Mouse (Mus musculus): ENCODE results near the gene Trib2.
A peak's percentile ranks its signal among the peaks of the same experiment; 100 is the strongest.

Trib2 gene

DNA sequence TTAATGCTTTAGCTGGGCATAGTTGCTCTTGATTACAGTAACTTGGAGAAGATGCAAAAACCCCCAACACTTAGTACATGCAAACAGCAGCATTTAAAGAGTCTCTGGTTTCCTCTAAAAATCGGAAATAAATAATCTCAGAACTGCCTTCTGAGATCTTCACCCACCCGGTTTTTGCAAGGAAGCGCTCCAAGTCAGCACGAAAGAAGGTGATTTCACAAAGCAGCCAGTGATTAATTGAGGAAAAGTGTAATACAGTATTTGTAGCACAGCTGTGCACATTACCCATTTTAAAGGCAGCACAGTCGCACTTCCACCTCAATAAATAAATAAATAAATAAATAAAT, 2.9 kb downstream of the Trib2 start:
- no peak for DNase-seq

DNA sequence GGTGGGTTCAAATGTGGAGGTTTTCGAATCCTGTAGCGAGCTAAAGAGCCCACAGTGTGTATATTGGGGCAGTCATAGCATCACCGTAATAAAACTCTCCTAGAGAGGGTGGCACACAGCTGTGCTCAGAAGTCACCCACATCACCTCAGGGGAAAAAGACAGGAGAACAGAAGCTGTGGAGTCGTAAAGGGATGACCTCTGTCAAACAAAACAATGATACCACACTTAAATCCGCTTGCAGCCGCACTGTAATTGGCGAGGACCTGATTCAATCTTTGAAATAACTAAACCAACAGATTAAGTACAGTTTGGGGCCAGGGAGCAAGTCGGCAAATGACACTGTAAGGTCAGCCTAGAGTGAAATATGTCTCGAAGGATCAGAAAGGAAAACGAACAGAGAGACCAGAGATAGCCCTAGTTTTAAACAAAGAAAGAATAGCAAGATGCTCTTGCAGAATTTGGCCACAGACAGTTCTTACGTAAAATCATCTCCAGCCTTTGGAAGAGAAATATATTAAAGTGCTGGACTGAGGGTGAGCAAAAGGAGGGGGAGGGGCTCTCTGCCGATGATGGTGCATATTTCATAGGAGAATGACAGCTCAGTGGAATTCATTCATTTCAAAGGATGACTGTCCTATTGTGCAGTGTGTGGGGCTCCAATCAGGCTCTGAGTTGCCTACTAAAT, 3.4 kb downstream of the Trib2 start:
- DNase-seq: peak; percentile 27 to 36

DNA sequence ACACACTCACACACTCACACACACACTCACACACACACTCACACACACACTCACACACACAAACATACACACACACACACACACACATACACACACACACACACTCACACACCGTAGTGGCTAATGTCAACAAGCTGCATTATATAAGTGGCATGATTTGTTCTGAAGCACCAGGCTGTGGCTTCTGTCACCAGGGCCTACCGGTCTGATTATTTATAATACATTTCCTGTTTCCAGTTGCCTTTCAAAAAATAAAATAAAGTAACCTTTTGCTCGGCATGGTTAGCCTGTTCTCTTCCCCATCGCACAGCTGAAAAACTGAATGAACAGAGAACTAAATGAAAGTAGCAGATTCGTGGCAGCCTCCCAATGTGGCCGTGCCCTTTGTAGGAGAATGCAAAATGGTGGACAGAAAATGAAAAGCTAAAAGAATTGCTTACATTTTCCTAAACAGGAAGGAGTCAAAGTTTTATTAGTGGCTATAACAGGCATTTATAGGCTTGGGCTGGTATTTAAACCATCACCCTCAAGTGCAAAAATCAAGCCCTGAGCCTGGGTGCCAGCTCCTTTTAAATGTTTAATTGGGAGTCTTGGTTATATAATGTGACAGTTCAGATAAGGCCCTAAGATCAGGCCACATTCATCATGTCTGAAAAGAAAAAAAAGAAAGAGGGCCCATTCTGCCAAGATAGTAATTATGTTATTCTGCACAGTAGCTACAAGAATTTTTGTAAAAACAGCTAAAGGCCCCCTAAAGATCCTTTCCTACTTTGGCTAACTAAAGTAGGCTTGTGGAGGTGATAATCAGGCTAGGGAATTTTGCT, 4.4 kb downstream of the Trib2 start:
- DNase-seq: no peak

DNA sequence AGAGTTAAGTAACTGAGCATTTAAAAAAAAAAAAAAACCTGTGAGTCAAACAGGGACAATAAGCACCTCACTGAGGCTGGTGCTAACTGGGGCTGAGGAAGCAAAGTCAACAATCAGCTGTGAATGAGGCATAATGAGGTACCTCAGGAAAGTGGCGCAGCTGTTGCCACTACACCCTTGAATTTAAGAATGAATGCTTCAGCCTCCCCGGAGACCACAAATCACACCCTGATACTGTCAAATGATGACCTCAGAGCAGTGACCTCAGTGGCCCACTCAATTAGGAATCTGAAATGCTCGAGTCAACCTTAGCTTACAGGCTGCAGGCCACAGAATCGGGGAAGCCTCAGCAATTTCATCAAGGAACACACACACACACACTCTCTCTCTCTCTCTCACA, 5.0 kb downstream of the Trib2 start:
- DNase-seq: no peak

DNA sequence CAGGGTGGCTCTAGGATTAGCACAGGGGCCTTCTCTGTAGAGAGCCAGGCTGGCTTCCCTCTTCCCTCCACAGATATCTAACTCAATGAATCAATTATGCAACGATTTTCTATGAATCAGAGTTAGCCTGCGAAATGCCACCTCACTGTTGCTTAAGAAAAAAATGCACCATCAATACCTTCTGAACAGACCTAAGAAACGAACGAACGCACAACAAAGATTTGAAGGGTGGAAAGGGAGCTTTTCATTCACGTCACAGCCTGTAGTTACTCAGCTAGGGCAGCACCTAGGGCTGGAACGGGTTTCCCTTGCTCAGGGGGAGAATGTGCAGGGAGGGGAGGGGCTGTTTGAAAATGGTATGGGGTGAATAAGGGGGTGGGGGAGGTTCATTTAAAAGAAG, 5.8 kb downstream of the Trib2 start:
- no peak for DNase-seq

DNA sequence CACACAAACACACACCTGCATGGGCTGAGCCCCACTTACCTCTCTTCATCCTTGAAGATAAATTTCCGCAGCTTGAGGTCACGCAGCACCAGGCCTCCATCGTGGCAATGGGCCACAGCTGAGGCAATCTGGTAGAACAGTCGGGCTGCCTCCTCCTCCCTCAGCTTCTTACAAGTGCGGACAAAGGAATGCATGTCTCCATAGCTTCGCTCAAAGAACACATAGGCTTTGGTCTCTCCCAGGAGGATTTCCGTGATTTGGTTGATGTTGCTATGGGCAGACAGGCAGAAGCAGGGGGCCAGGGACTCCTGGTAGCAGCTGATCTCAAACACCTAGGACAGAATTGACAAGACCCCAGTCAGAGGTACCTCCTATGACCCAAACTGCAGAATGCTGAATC, 7.1 kb downstream of the Trib2 start:
- no peak for DNase-seq

DNA sequence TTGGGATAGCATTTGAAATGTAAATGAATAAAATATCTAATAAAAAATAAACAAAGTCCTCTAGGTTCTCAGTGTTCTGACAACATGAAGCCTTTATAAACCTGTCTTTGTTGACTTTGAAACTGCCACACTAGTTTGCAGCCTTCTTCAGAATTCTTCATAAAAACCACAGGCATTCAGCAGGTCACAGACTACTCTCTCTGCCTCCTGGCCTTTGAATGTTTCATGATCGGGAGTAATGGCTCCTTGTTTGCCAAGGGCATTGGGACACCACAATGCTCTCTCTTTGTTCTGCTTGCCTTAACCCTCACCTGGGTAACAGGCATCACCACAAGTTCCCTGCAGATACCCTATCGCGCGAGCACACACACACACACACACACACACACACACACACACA, 7.5 kb downstream of the Trib2 start:
- DNase-seq: no peak

DNA sequence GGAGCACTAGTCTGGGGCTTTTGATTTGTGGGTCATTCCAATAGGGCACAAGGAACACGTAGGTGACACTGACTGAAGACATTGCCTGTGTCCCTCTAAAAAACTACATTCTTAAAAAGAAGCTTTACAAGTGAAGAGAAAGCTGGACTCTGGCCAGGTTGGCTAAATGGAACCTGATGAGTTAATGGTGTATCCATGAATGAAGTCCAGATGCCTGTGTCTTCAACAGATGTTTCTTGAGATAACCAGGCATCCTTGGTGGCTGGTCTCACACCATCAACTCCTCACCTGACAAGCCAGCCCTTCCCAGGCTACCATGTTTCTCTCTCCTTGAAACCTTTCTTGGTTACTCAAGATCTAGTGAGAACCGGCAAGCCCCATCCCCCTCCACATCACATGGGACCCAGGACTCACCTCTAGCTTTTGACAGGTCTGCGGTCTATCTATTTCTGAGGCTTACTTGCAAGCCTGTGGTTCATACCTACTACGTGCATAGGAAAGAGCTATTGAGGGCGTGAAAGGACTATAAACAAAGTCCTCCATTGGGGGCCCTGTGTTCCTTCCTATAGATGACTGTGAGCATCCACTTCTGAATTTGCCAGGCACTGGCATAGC, 8.4 kb downstream of the Trib2 start:
- no peak for DNase-seq

DNA sequence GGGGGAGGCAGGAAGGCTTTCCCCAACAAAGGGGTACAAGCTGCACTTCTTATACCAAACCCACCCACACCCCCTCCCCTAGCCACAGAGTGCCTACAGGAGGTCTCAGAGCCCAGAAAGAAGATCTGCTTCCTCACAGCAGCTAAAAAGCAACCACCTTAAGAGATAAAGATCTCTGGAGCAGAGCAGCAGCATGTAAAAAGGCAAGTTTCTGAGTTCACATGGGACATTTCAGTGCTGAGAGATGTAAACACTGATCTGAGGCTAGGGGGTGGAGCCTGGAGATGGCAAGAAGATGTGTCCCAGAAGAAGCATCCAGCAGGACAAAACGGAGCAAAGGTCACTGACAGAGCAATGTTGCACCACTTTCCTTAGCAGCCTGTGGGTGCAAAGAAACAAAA, 11.8 kb downstream of the Trib2 start:
- DNase-seq: no peak

DNA sequence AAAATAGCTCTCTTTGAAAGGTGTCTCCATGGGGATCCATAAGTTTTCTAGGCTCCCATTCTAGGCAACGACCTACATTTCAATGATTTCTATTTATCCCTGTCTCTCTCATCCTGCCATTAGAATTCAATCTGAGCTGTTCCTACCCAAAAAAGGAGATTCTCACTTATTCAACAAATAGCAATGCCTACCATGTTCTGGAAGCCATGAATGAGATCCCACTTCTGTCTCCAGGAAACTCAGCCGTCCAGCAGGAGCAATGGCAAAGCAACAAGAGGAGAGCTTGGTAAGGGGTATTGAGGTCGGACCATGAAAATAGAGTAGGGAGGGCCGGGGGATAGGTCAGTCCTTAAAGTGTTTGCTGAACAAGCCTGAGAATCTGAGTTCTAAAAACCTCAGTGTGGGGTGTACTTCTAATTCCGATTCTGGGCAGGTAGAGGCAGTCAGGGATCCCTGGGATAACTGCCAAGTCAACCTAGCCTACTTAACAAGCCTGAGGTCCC, 12.7 kb downstream of the Trib2 start:
- no peak for DNase-seq

DNA sequence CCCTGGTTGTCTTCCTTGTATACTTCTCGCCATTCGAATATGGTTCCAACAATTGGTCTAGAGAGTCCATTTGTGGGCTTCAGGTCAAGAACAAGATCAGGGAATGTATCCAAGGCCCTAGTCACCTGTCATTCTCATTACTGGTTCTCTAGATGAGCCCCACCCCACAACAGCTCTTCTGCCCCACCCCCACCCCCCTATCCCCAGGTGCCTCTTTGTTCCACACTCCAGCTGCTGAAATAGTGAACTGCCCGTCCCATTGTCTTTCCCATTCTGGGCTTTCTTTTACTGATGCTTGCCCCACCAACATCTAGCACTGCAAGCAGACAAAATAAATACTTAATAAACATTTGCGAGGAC, 15.2 kb downstream of the Trib2 start:
- no peak for DNase-seq

DNA sequence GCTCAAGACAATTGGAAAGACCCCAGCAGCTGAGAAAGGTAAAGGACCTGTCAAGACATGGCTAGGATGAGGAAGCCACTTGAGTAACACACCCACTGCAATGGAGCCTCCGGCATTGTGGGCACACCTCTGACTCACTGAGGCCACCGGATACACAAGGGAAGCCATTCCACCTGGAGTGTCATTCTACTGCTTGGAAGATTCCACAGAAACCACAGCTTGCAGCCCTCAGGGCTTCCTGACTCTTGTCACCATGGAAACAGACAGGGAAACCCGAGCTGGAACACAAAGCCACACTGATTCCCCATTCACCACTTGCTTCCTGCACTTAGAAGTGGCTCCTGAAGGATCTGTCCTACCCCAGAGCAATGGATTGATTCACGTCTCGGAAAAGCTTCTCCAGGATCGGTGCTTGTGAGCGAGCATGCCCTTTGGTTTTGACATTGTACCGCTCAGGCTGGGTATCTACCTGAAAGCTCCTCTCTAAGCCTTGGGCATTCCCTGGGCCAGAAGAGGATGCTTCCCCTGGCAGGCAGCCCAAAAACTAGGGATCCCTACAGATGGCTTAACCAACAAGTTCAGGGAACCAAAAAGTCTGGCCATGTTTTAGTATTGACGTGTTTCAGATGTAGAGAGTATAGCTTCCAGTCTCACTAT, 15.7 kb downstream of the Trib2 start:
- DNase-seq: peak; percentile 56 to 67

DNA sequence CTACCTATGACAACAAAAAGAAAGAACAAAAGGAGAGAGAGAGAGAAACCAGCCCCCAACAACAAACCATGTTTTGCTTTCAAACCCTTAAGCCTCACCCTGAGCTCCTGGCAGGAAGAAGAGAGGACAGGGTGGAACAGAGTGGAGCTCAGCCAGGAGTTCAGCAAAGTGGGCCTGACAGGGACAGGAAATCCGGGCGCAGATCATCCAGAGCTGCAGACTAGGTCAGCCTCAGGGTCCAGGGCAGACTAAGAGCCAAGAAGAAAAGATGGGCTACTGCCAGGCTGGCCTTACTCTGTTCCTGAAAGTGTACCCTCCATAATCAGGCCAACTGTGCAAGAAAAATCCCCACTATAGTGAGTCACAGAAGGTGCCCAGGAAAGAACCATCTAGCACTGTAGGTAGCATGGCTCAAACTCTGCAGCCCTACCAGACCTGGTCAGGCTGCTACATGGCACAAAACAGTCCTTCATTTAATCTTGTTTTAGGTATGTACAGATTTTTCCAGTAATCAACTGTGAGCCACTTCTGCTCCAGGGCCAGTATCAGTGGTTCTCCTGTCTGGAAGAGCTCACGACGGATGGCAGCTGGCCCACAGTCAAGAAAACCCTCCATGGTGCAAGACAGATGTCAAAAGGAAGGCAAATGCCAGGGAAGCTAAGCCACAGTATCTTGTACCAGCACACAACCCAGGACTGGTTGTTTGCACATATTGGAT, 16.4 kb downstream of the Trib2 start:
- DNase-seq: peak; percentile 47

DNA sequence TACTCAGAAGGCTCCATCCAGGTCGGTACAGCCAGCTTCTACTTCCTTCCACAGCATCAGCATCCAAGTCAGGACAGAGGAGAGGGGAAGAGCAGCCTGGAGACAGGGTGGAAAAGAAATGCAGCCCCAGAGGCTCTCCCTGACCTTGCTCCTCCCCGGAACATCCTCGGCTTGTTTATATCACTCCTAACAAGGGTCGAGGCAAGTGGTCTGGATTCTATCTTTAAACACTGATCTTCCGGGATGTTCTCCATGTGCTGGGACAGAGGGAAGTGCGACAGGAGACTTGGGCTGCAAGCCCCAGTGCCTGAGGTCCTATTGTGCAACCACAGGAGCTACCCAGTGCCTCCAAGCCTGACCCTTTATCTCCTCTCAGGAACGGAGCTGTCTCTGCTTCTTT, 18.7 kb downstream of the Trib2 start:
- no peak for DNase-seq

DNA sequence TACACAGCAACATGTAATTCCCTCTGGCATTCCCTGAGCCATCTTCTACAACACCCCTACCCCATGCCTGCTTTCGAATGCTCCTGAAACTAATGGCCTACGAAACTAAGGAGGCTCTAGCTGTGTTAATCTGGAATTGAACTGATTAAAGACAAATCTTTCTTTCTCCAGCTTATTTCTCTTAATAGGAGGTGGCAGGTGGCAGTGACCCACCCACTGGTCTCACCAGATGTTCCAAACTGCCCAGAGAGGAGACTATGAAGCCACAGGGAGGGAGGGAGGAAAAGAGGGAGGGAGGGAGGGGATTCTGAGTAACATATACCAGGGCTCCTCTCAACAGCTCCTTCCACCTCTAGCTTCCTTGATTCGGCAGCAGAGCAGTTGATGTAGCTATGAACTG, 20.8 kb downstream of the Trib2 start:
- DNase-seq: no peak

DNA sequence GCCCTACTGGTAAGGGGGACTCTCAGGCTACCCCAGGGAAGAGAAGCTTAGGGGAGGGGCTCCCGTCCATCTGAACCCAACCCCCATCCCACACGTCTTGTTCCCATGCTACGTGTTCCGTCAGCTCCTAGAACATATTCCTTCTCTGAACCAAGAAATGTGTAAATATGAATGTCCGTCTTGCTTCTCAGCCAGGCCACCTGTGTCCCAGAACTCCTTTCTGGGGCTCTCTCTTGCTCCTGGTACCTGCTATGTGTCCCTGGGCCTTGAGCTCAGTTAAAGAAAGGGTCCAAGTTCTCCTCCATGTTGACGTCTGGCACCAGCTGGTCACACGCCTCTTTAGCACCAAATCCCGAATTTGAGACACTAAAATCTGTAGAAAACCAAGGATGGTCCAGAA, 23.4 kb downstream of the Trib2 start:
- no peak for DNase-seq

DNA sequence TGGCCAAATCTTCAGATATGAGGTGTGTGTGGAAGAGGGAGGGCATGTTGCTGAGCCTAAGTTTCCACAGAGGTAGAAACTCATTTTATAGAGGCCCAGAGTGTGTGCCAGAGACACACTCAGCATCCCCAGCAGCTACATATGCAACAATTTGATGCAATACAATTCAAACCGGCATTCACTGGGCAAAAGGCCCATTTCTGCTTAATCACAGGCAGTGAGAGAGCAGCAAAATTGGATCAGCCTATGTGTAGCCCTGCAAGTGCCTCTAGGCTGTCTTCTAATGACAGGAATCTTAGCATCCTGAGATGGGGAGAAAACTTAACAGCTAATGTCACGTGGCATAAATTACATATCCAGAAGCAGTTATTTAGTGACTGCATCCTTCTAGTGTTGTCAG, 26.5 kb downstream of the Trib2 start:
- DNase-seq: no peak

DNA sequence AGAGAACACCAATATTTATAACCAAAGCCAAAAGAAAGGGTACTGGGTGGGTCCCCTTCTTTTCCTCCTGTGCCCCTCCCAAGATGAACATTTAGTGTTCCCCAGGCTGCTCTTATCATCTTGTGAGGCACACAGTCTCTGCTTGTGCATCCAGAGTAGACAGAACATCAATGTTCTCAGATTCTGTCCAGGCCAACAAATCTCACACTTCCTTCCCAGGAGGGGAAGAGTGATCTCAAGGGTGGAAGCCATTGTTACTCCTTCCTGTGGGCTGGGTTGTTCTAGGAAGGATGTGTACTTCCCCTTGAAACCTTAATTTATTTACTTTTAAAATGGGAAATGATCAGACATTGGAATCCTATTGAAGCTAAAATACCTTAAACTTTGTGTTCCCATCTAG, 39.7 kb downstream of the Trib2 start:
- DNase-seq: no peak

DNA sequence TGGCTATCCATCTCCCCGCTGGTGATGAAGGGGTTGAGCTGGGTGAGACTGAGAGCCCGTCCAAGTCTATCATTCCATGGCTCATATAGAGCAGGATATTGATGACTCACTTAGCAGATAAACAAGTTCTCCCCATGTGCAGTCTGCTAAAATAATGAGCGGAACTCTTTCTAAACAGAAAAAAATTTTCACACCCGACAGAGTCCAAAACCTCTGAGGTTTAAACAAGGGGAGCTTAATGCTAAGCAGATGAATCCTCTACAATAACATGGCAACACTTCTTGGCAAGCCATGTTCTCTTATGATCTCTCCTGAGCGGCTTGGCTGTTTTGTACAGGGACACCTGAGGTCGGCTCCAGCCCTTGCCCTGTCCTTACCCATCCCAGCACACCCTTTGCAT, 45.0 kb downstream of the Trib2 start:
- DNase-seq: no peak

DNA sequence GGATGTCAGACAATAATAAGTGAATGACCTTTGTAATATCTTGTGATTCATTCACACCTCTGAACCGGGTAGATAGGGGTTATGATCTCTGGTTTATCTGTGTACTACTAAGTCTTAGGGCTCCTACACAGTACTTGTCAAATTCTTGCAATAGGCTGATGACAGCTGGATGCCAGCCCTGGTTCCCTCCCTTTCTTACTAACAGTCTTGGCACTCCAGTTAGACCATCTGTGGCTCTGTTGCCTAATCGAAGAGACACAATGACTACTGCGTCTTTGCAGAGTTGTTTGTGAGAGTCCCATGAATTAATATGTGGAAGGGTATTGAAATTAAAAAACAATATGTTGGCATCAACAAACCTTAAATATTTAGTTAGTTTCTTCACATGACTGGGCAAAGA, 48.2 kb downstream of the Trib2 start:
- DNase-seq: peak in 1 of 2 experiments; percentile 16

DNA sequence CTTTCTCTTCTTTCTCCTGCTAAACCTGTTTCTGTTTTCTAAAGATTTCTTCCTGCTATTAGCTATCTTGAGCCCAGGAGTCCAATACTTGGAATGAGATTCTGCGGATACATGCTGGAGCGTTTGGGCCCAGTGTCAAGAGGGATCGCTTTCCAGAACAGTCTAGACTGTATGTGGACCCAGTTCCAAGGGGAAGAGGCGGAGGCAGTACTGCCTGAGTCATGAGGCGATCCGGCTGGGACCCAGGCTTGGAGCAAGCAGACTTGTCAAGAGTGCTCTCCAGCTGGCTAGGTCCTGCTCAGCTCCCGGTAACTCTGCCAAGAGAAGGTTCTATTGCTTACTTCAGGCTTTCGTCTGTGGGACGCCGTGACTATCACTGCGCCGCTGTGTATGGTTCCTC, 50.7 kb downstream of the Trib2 start:
- DNase-seq: peak; percentile 54 to 64

DNA sequence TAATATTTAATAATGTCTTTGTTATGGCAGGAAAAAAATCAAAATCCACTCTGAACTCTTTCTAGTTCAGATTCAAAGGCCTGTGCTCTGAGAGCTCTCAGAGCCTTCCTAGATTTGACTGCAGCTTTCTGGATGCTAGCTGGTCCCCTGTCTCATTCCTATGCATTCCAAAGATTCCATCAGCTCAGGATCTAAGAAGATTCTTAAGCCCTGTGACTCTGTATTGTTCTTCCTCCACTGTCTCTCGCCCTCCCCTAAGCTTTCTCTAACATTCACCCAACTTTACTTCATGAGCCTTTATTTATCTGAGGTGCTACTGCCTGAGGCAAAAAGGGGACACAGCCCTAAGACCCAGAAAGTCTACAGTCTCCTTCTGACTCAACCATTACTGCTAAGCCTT, 51.5 kb downstream of the Trib2 start:
- no peak for DNase-seq
